Mouse (Mus musculus): ENCODE measurements around the gene Zmym4. TPM values are rescaled to one million over a fixed set of nuclear protein-coding genes. Genes with fewer than 3 reads are reported as not detected.

The Zmym4 gene
- polyA plus RNA-seq, 1 experiment: 12.3 TPM

- no peak for DNase-seq (ENCODE audit: low spot score)
These were observed 144.7 kb downstream of the Zmym4 start for GRCm38 (mm10) chr4:126822891-126823882.

DNA sequence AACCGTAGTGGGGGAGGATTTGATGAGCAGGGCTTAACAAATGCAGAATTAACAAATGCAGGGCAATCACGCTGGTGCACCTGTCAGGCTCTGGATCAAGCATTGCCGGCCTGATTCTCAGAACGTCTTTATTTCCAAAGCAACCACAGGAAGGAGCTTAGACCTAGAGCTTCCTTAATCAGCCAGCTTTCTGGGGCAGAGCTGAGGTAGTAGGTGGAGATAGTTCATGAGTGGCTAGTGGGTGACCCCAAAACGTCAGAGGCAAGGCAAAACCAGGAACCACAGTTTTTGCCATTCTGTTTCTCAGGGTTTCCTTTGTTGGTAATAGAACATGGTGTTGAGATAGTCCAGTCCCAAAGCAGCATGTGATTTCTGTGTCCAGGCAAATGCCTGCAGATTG lies 153.1 kb downstream of the Zmym4 start:
- no peak for DNase-seq (ENCODE audit: low spot score)

DNA sequence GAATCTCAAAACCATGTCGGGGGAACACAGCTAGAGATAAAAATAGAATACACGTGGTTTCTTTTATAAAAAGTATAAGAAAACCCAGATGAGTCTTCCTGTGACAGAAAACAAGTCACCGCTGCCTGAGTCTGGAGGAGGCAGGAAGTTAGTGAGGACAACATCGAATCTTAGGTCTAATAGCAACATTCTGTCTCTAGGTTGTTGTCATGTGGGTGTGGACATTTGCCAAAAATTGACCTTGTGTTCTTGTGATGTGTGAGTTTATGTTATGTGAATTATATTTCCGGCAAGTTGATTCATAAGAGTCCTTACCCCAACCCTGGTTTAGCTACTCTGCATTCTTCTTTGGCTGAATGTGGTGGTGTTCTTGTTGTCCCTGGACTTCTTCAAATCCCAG lies 154.7 kb downstream of the Zmym4 start:
- DNase-seq (ENCODE audit: low spot score): no peak

Other genes starting within 250 kb of the Zmym4 start
- 0.04 TPM in 1 of 2 replicates, not detected in the other for gene Tfap2e, start 231.9 kb downstream of the Zmym4 start, polyA plus RNA-seq (2012; rRNA removed)
- gene Ncdn, start 214.7 kb downstream of the Zmym4 start, polyA plus RNA-seq (2012; rRNA removed): 26.1 and 27.2 TPM in 2 replicates
- gene AU040320, start 214.6 kb downstream of the Zmym4 start, polyA plus RNA-seq (2012; rRNA removed): 20.6 and 24.4 TPM in 2 replicates
- 52.3 and 88.8 TPM in 2 replicates for gene Sfpq, start 53.2 kb upstream of the Zmym4 start, polyA plus RNA-seq (2012; rRNA removed)
- gene Zmym1, start 93.0 kb upstream of the Zmym4 start, polyA plus RNA-seq (2012; rRNA removed): 4.9 and 5.0 TPM in 2 replicates
- 22.5 and 27.3 TPM in 2 replicates for gene Zmym6, start 109.2 kb upstream of the Zmym4 start, polyA plus RNA-seq (2012; rRNA removed)
- gene Tmem35b, start 155.6 kb upstream of the Zmym4 start, polyA plus RNA-seq (2012; rRNA removed): 25.7 and 29.8 TPM in 2 replicates
- gene Dlgap3, start 201.1 kb upstream of the Zmym4 start, polyA plus RNA-seq (2012; rRNA removed): 0.16 and 0.18 TPM in 2 replicates

Measured in urinary bladder, adult 2 months (tissue).